Mouse (Mus musculus): ENCODE data around the gene Tmem19. TPM values are rescaled to one million over a fixed set of nuclear protein-coding genes. Genes with fewer than 3 reads are reported as not detected.

Tmem19 gene
- polyA plus RNA-seq, 1 experiment from 2014 or later: 40.5 TPM

DNA sequence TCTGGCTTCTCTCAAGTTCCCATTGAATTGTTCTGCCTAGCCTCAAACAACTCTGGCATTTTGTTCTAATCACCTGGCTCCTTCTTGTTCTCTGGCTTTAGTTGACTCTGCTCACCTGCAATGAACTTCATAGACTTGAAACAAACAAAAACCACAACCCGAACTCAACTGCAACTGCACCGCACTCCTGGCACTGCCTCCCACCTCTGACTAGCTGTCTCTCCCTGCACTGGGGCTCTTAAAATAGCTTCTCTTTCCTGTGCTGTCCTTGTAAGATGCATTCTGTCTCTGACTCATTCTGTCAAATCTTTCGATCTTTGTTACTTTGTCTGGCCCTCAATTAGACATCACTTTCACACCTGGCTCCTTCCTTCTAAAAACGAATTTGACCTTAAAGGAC is 850 bp upstream of the Tmem19 start:
- H3K9ac ChIP-seq (replicated peaks): no peak overlapping the region; the same call in 1 of the 2 replicates
- no peaks in the 10 kb centered on the region for H3K9me3 ChIP-seq
- 0 out of 2 replicates have a peak overlapping the region, but pooled peaks have one; percentile 96 for H3K27ac ChIP-seq (replicated peaks)
- peaks cover 16% of the 10 kb centered on the region for H3K4me1 ChIP-seq
- no peak for ATAC-seq (ENCODE audit: low FRiP score, low read depth)
- H3K4me3 ChIP-seq: peak overlapping the region; percentile 64; the same call in 1 of the 2 replicates
- H3K27me3 ChIP-seq: no peaks in the 10 kb centered on the region
- 87% methylated on average over 4 of the region's 4 CpGs for WGBS
- no peaks in the 10 kb centered on the region for H3K36me3 ChIP-seq
- peak overlapping the region; percentile 71 for H3K4me2 ChIP-seq (replicated peaks)

- ATAC-seq (ENCODE audit: low FRiP score, low read depth): no peak
These were observed 293 bp upstream of the Tmem19 start for GRCm38 (mm10) chr10:115362623-115362964.

GRCm38 (mm10) chr10:115359066-115359465 is 3.2 kb downstream of the Tmem19 start:
- Histone ChIP-seq H3K4me2 (replicated peaks) (no peak overlapping the region), H3K27ac (replicated peaks) (no peak overlapping the region), H3K9ac (replicated peaks) (no peak overlapping the region), H3K36me3 (peaks cover 9% of the 10 kb centered on the region), H3K4me3 (no peak overlapping the region), H3K4me1 (peaks cover 16% of the 10 kb centered on the region), H3K27me3 (no peaks in the 10 kb centered on the region), H3K9me3 (no peaks in the 10 kb centered on the region)
- WGBS: 93% methylated on average over 7 of the region's 7 CpGs
- no peak for ATAC-seq (ENCODE audit: low FRiP score, low read depth)

More at GRCm38 (mm10) chr10:115362623-115362964, 293 bp upstream of the Tmem19 start:
- Histone ChIP-seq H3K27ac (replicated peaks) (peak overlapping the region; percentile 96), H3K9me3 (no peaks in the 10 kb centered on the region), H3K36me3 (no peaks in the 10 kb centered on the region), H3K9ac (replicated peaks) (peak overlapping the region; percentile 63; the same call in 1 of the 2 replicates), H3K4me2 (replicated peaks) (peak overlapping the region; percentile 71), H3K4me3 (peak overlapping the region; percentile 64), H3K4me1 (peaks cover 16% of the 10 kb centered on the region), H3K27me3 (no peaks in the 10 kb centered on the region)
- 8% methylated on average over 9 of the region's 9 CpGs for WGBS

- WGBS: 93% methylated on average over 17 of the region's 17 CpGs
These were observed 3.9 kb downstream of the Tmem19 start for GRCm38 (mm10) chr10:115358216-115358919.

GRCm38 (mm10) chr10:115356106-115356505 is 6.2 kb downstream of the Tmem19 start:
- Histone ChIP-seq H3K4me2 (replicated peaks) (no peak overlapping the region), H3K36me3 (peaks cover 9% of the 10 kb centered on the region), H3K27me3 (no peaks in the 10 kb centered on the region), H3K27ac (replicated peaks) (no peak overlapping the region), H3K9ac (replicated peaks) (no peak overlapping the region), H3K4me1 (peaks cover 5% of the 10 kb centered on the region), H3K9me3 (no peaks in the 10 kb centered on the region), H3K4me3 (no peak overlapping the region)
- ATAC-seq (ENCODE audit: low FRiP score, low read depth): no peak
- 89% methylated on average over 6 of the region's 7 CpGs for WGBS

More at GRCm38 (mm10) chr10:115358216-115358919, 3.9 kb downstream of the Tmem19 start:
- peaks cover 9% of the 10 kb centered on the region for H3K36me3 ChIP-seq
- ATAC-seq (ENCODE audit: low FRiP score, low read depth): no peak
- H3K27ac ChIP-seq (replicated peaks): no peak overlapping the region
- H3K9ac ChIP-seq (replicated peaks): no peak overlapping the region
- H3K9me3 ChIP-seq: no peaks in the 10 kb centered on the region
- no peaks in the 10 kb centered on the region for H3K27me3 ChIP-seq
- H3K4me3 ChIP-seq: no peak overlapping the region
- no peak overlapping the region for H3K4me2 ChIP-seq (replicated peaks)
- peaks cover 16% of the 10 kb centered on the region for H3K4me1 ChIP-seq

DNA sequence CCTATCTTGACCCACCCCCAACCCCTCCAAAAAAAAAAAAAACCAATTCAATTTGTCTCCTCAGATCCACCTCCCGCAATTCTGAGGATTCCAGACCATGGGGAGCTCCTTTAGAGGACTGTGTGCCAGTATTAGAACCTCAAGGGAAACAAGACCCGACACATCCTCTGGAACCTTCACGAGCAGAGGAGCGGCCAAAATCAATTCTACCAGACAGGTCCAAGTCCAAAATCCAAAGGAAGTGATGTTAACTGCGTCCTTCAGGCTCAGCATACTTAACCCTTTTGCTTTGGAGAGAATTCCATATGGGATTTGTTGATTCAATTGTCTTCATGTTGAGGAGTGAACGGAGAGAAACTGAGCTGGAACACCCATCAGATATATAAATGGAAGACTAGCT is 7.3 kb downstream of the Tmem19 start:
- WGBS: 88% methylated on average over 6 of the region's 6 CpGs
- H3K27me3 ChIP-seq: no peaks in the 10 kb centered on the region
- H3K4me3 ChIP-seq: no peak overlapping the region
- peaks cover 9% of the 10 kb centered on the region for H3K36me3 ChIP-seq
- H3K9ac ChIP-seq (replicated peaks): no peak overlapping the region
- no peak overlapping the region for H3K4me2 ChIP-seq (replicated peaks)
- H3K9me3 ChIP-seq: no peaks in the 10 kb centered on the region
- no peak for ATAC-seq (ENCODE audit: low FRiP score, low read depth)
- no peak overlapping the region for H3K27ac ChIP-seq (replicated peaks)
- no peaks in the 10 kb centered on the region for H3K4me1 ChIP-seq

DNA sequence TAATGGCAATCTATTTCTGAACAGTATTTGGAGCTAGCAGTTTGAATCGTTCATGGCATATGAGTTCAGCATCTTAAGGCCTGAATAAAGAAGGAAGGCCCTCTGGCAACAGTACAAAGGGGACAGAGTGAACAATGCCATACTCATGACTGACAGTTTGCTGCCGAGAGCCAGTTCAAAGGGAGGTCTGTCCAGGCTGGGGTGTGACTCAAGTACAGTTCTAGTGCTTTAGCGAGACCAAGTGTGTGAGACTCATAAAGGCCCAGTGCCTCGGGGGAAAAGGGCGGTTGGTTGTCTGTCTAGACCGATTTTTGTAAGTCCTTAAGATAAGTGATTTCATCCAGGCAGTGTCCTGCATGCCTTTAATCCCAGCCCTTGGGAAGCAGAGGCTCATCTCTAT is 7.7 kb downstream of the Tmem19 start:
- Histone ChIP-seq H3K27me3 (no peaks in the 10 kb centered on the region), H3K4me1 (no peaks in the 10 kb centered on the region), H3K4me2 (replicated peaks) (no peak overlapping the region), H3K36me3 (peaks cover 9% of the 10 kb centered on the region), H3K9ac (replicated peaks) (no peak overlapping the region), H3K9me3 (no peaks in the 10 kb centered on the region), H3K27ac (replicated peaks) (no peak overlapping the region), H3K4me3 (no peak overlapping the region)
- 0 out of 2 replicates have a peak, but pooled peaks have one; percentile 52 for ATAC-seq (ENCODE audit: low FRiP score, low read depth)
- 75% methylated on average over 6 of the region's 6 CpGs for WGBS

GRCm38 (mm10) chr10:115350810-115351397 is 11.4 kb downstream of the Tmem19 start:
- H3K9ac ChIP-seq (replicated peaks): no peak overlapping the region
- no peak overlapping the region for H3K4me2 ChIP-seq (replicated peaks)
- H3K27me3 ChIP-seq: no peaks in the 10 kb centered on the region
- no peaks in the 10 kb centered on the region; the same call in 1 of the 2 replicates for H3K4me1 ChIP-seq
- WGBS: 82% methylated on average over 2 of the region's 2 CpGs
- no peak for ATAC-seq (ENCODE audit: low FRiP score, low read depth)
- no peak overlapping the region for H3K27ac ChIP-seq (replicated peaks)
- H3K36me3 ChIP-seq: peaks cover 8% of the 10 kb centered on the region
- H3K9me3 ChIP-seq: no peaks in the 10 kb centered on the region
- no peak overlapping the region for H3K4me3 ChIP-seq

DNA sequence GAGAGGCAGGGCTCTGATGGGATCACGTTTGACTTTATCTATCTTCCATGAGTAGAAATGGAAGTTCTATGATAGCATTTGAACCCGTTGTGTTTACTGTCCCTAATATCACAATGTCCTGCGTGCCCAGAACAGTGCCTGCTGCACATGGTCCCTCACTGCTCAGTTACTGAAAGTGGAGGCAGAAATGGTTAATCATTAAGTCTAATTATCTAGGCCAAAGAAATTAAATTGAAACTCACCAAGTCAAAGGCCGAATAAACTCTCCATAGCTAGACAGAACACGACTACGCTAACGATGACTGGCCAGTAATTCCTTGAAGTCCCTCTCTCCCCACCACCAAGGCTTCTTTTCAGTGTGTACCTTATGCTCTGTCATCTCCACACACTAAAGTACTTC is 12.8 kb downstream of the Tmem19 start:
- Histone ChIP-seq H3K9ac (replicated peaks) (no peak overlapping the region), H3K4me1 (no peaks in the 10 kb centered on the region; the same call in 1 of the 2 replicates), H3K9me3 (no peaks in the 10 kb centered on the region), H3K36me3 (peaks cover 13% of the 10 kb centered on the region), H3K4me3 (no peak overlapping the region), H3K27ac (replicated peaks) (no peak overlapping the region), H3K27me3 (no peaks in the 10 kb centered on the region), H3K4me2 (replicated peaks) (no peak overlapping the region)
- WGBS: 91% methylated on average over 7 of the region's 7 CpGs
- ATAC-seq (ENCODE audit: low FRiP score, low read depth): no peak

DNA sequence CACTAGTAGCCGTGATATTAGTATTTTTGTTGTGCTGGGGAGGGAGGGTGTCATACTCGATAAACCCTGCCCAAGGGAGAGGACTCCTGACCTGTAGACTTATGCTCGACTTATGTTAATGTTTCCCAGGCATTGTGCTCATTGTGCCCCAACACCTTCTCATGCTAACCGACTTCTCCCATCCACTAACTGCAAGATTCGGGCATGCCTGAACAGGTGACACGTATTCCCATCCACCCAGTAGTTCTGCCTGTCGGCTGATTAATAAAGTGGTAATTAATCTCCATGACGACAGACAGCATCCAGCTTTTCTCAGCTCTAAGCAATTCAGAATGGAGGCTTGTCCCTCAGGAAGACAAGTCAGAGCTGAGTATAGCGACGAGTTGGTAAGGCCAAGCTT is 13.3 kb downstream of the Tmem19 start:
- no peak overlapping the region for H3K9ac ChIP-seq (replicated peaks)
- no peak overlapping the region for H3K4me3 ChIP-seq
- no peak for ATAC-seq (ENCODE audit: low FRiP score, low read depth)
- no peak overlapping the region for H3K4me2 ChIP-seq (replicated peaks)
- H3K27me3 ChIP-seq: no peaks in the 10 kb centered on the region
- H3K9me3 ChIP-seq: no peaks in the 10 kb centered on the region
- no peak overlapping the region for H3K27ac ChIP-seq (replicated peaks)
- H3K36me3 ChIP-seq: peaks cover 13% of the 10 kb centered on the region
- WGBS: 81% methylated on average over 10 of the region's 10 CpGs
- no peaks in the 10 kb centered on the region; the same call in 1 of the 2 replicates for H3K4me1 ChIP-seq

GRCm38 (mm10) chr10:115348131-115348530 is 14.2 kb downstream of the Tmem19 start:
- Histone ChIP-seq H3K4me3 (no peak overlapping the region), H3K4me2 (replicated peaks) (no peak overlapping the region), H3K9me3 (no peaks in the 10 kb centered on the region), H3K27me3 (no peaks in the 10 kb centered on the region), H3K36me3 (peaks cover 17% of the 10 kb centered on the region), H3K9ac (replicated peaks) (no peak overlapping the region), H3K4me1 (no peaks in the 10 kb centered on the region; the same call in 1 of the 2 replicates), H3K27ac (replicated peaks) (no peak overlapping the region)
- no peak for ATAC-seq (ENCODE audit: low FRiP score, low read depth)
- WGBS: 83% methylated on average over 6 of the region's 6 CpGs

DNA sequence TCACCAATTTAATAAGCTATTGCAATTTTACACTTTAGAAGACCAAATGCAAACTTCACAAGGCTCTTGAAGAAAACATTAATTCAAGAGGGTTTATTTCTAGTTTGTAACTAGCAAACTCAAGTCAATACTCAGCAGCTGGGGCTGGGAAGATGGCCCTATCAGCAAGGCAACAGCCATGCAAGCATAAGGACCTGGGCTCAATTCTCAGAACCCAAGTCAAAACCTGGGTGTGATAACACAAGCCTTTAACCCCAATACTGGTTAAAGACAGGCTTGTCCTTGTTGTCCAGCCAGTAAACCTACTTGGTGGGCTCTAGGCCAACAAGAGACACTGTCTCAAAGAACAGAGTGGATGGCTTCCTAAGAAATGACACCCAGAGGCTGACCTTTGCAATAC is 15.9 kb downstream of the Tmem19 start:
- Histone ChIP-seq H3K4me1 (no peaks in the 10 kb centered on the region; the same call in 1 of the 2 replicates), H3K36me3 (peaks cover 30% of the 10 kb centered on the region), H3K4me3 (no peak overlapping the region), H3K9me3 (no peaks in the 10 kb centered on the region), H3K4me2 (replicated peaks) (no peak overlapping the region), H3K27ac (replicated peaks) (no peak overlapping the region), H3K9ac (replicated peaks) (no peak overlapping the region), H3K27me3 (no peaks in the 10 kb centered on the region)
- no peak for ATAC-seq (ENCODE audit: low FRiP score, low read depth)
